Mouse (Mus musculus) E14TG2a.4 (cell line): ENCODE measurements around the gene Gm48552.

Experiments used
- H3K27me3 ChIP-seq: 2 replicates; pipeline ENCODE4 v1.6.1; 2014; ENCODE audit warnings: low read length, control low read depth; ENCODE audit not compliant: insufficient read depth
- H3K36me3 ChIP-seq: 2 replicates; pipeline ENCODE4 v1.6.1; 2014; ENCODE audit warnings: low read length, control low read depth; ENCODE audit not compliant: insufficient read depth
- H3K4me1 ChIP-seq: replicated peaks from 2 replicates; pipeline ENCODE4 v1.6.1; 2014; ENCODE audit warnings: low read depth, low read length, control low read depth
- H3K4me3 ChIP-seq: replicated peaks from 2 replicates; pipeline ENCODE4 v1.5.1; 2014; ENCODE audit warnings: mild to moderate bottlenecking, low read length
- H3K9me3 ChIP-seq: 2 replicates; pipeline ENCODE4 v1.6.1; 2014; ENCODE audit warnings: low read length, control low read depth
- CTCF ChIP-seq: conservative IDR thresholded peaks from 2 replicates; pipeline ENCODE4 v1.5.1; 2014; ENCODE audit warnings: low read length
- NANOG ChIP-seq: IDR thresholded peaks from 2 replicates; pipeline ENCODE4 v1.6.1; 2014; ENCODE audit warnings: borderline replicate concordance, low read length, mixed read lengths
- POU5F1 ChIP-seq: IDR thresholded peaks from 2 replicates; pipeline ENCODE4 v1.6.1; 2014; ENCODE audit warnings: low read length, borderline replicate concordance

The Gm48552 gene

GRCm38 (mm10) chr10:81399296-81399695 lies 10.5 kb downstream of the Gm48552 start:
- Histone ChIP-seq H3K9me3 (no peaks in the 10 kb centered on the region), H3K27me3 (no peaks in the 10 kb centered on the region), H3K4me1 (peaks cover 90% of the 10 kb centered on the region), H3K36me3 (peaks cover 15% of the 10 kb centered on the region), H3K4me3 (peak overlapping the region; percentile 77)
- TF ChIP-seq POU5F1 (no peak), CTCF (no peak), NANOG (no peak)

- Histone ChIP-seq H3K27me3 (no peaks in the 10 kb centered on the region), H3K4me1 (peaks cover 95% of the 10 kb centered on the region), H3K9me3 (no peaks in the 10 kb centered on the region), H3K4me3 (peak overlapping the region; percentile 77), H3K36me3 (peaks cover 15% of the 10 kb centered on the region)
- TF ChIP-seq POU5F1, result no peak
- no peak for TF ChIP-seq NANOG
- TF ChIP-seq CTCF, result no peak
Observed at GRCm38 (mm10) chr10:81399798-81400308, 11.0 kb downstream of the Gm48552 start.

- TF ChIP-seq POU5F1 (no peak), CTCF (no peak), NANOG (no peak)
- Histone ChIP-seq H3K36me3 (peaks cover 18% of the 10 kb centered on the region), H3K4me3 (peak overlapping the region; percentile 77), H3K4me1 (peaks cover 96% of the 10 kb centered on the region), H3K27me3 (no peaks in the 10 kb centered on the region), H3K9me3 (no peaks in the 10 kb centered on the region)
Observed at GRCm38 (mm10) chr10:81400371-81401204, 11.8 kb downstream of the Gm48552 start.

GRCm38 (mm10) chr10:81401205-81401520 lies 12.4 kb downstream of the Gm48552 start:
- H3K36me3 ChIP-seq, result peaks cover 24% of the 10 kb centered on the region
- H3K9me3 ChIP-seq, result no peaks in the 10 kb centered on the region
- no peak for TF ChIP-seq NANOG
- TF ChIP-seq CTCF, result no peak
- no peak for TF ChIP-seq POU5F1
- no peaks in the 10 kb centered on the region for H3K27me3 ChIP-seq
- H3K4me3 ChIP-seq, result peak overlapping the region; percentile 77
- H3K4me1 ChIP-seq, result peaks cover 96% of the 10 kb centered on the region

GRCm38 (mm10) chr10:81401521-81402226 lies 12.9 kb downstream of the Gm48552 start:
- H3K4me1 ChIP-seq, result peaks cover 96% of the 10 kb centered on the region
- peak overlapping the region; percentile 77 for H3K4me3 ChIP-seq
- no peaks in the 10 kb centered on the region for H3K27me3 ChIP-seq
- TF ChIP-seq POU5F1 (no peak), NANOG (no peak), CTCF (no peak)
- peaks cover 28% of the 10 kb centered on the region for H3K36me3 ChIP-seq
- no peaks in the 10 kb centered on the region for H3K9me3 ChIP-seq

- H3K9me3 ChIP-seq, result no peaks in the 10 kb centered on the region
- H3K27me3 ChIP-seq, result 0 out of 2 replicates have a peak, but pooled peaks cover 5% of the 10 kb centered on the region
- no peak for TF ChIP-seq CTCF
- no peak for TF ChIP-seq POU5F1
- no peak for TF ChIP-seq NANOG
- peaks cover 34% of the 10 kb centered on the region for H3K36me3 ChIP-seq
- H3K4me1 ChIP-seq, result peaks cover 96% of the 10 kb centered on the region
- H3K4me3 ChIP-seq, result peak overlapping the region; percentile 77
Observed at GRCm38 (mm10) chr10:81402227-81402765, 13.5 kb downstream of the Gm48552 start.

GRCm38 (mm10) chr10:81403511-81403910 lies 14.7 kb downstream of the Gm48552 start:
- TF ChIP-seq NANOG (no peak), CTCF (no peak), POU5F1 (no peak)
- Histone ChIP-seq H3K4me3 (peak overlapping the region; percentile 69), H3K9me3 (no peaks in the 10 kb centered on the region)

GRCm38 (mm10) chr10:81404082-81404481 lies 15.3 kb downstream of the Gm48552 start:
- Histone ChIP-seq H3K4me1 (peaks cover 97% of the 10 kb centered on the region), H3K36me3 (peaks cover 42% of the 10 kb centered on the region), H3K27me3 (0 out of 2 replicates have a peak, but pooled peaks cover 8% of the 10 kb centered on the region), H3K4me3 (peak overlapping the region; percentile 69), H3K9me3 (no peaks in the 10 kb centered on the region)
- no peak for TF ChIP-seq CTCF
- TF ChIP-seq NANOG, result no peak
- no peak for TF ChIP-seq POU5F1

More at GRCm38 (mm10) chr10:81403511-81403910, 14.7 kb downstream of the Gm48552 start:
- H3K4me1 ChIP-seq, result peaks cover 96% of the 10 kb centered on the region
- 0 out of 2 replicates have a peak, but pooled peaks cover 8% of the 10 kb centered on the region for H3K27me3 ChIP-seq
- H3K36me3 ChIP-seq, result peaks cover 42% of the 10 kb centered on the region
